Mouse (Mus musculus): Measurements from ENCODE around the gene Tiprl. TPM values are rescaled to one million over a fixed set of nuclear protein-coding genes. Genes with fewer than 3 reads are reported as not detected.

Gene Tiprl
- polyA plus RNA-seq, 1 experiment from 2014 or later = 108 TPM

DNA sequence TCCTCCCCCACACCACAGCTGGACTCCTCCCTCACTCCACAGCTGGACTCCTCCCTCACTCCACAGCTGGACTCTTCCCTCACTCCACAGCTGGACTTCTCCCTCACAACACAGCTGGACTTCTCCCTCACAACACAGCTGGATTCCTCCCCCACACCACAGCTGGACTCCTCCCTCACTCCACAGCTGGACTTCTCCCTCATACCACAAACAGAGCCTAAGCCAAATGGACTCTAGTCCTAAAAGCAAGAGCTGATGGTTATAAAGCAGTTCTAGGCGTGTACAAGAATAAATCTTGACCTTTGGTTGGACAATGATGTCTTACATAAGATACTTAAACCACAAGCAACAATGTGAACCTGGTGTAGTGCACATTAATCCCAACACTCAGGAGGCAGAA, 37.8 kb downstream of the Tiprl start:
- H3K4me3 ChIP-seq = no peak overlapping the region
- WGBS = 67% methylated on average over 1 of the region's 1 CpGs
- H3K27ac ChIP-seq = no peak overlapping the region
- peaks cover 4% of the 10 kb centered on the region; the same call in 1 of the 2 replicates for H3K27me3 ChIP-seq (replicated peaks)
- no peaks in the 10 kb centered on the region for H3K9me3 ChIP-seq
- H3K4me1 ChIP-seq = peaks cover 1% of the 10 kb centered on the region; the same call in 1 of the 2 replicates
- no peak for ATAC-seq (ENCODE audit: low FRiP score, low read depth)
- H3K4me2 ChIP-seq (replicated peaks) = no peak overlapping the region
- no peaks in the 10 kb centered on the region for H3K36me3 ChIP-seq
- H3K9ac ChIP-seq = no peak overlapping the region

- H3K4me3 ChIP-seq = no peak overlapping the region
- H3K9ac ChIP-seq = no peak overlapping the region
- peaks cover 4% of the 10 kb centered on the region; the same call in 1 of the 2 replicates for H3K4me1 ChIP-seq
- no peak for ATAC-seq (ENCODE audit: low FRiP score, low read depth)
- peaks cover 5% of the 10 kb centered on the region; the same call in 1 of the 2 replicates for H3K27me3 ChIP-seq (replicated peaks)
- no peaks in the 10 kb centered on the region for H3K9me3 ChIP-seq
- 84% methylated on average over 3 of the region's 3 CpGs for WGBS
- H3K27ac ChIP-seq = no peak overlapping the region
- no peaks in the 10 kb centered on the region for H3K36me3 ChIP-seq
- no peak overlapping the region for H3K4me2 ChIP-seq (replicated peaks)
Observed at GRCm38 (mm10) chr1:165197875-165198274, 38.9 kb downstream of the Tiprl start.

GRCm38 (mm10) chr1:165195396-165195960, 41.3 kb downstream of the Tiprl start:
- no peaks in the 10 kb centered on the region for H3K36me3 ChIP-seq
- no peak overlapping the region for H3K9ac ChIP-seq
- H3K4me2 ChIP-seq (replicated peaks) = no peak overlapping the region
- peaks cover 5% of the 10 kb centered on the region; the same call in 1 of the 2 replicates for H3K27me3 ChIP-seq (replicated peaks)
- no peak for ATAC-seq (ENCODE audit: low FRiP score, low read depth)
- 70% methylated on average over 3 of the region's 3 CpGs for WGBS
- peaks cover 4% of the 10 kb centered on the region; the same call in 1 of the 2 replicates for H3K4me1 ChIP-seq
- no peaks in the 10 kb centered on the region for H3K9me3 ChIP-seq
- H3K27ac ChIP-seq = no peak overlapping the region
- H3K4me3 ChIP-seq = no peak overlapping the region

- H3K27ac ChIP-seq = no peak overlapping the region
- no peak for ATAC-seq (ENCODE audit: low FRiP score, low read depth)
Observed at GRCm38 (mm10) chr1:165194662-165195013, 42.2 kb downstream of the Tiprl start.

GRCm38 (mm10) chr1:165193880-165194661, 42.7 kb downstream of the Tiprl start, which contains the start of gene Sft2d2:
TSS of gene Sft2d2 (minus strand) at chr1:165194438.
- peak within 1 kb of the TSS; percentile 60 for H3K9ac ChIP-seq
- no peaks in the 10 kb centered on the region for H3K36me3 ChIP-seq
- H3K4me1 ChIP-seq = peaks cover 4% of the 10 kb centered on the region; the same call in 1 of the 2 replicates
- H3K27me3 ChIP-seq (replicated peaks) = peaks cover 5% of the 10 kb centered on the region; the same call in 1 of the 2 replicates
- H3K4me2 ChIP-seq (replicated peaks) = peak within 1 kb of the TSS; percentile 98
- peak; percentile 90 for ATAC-seq (ENCODE audit: low FRiP score, low read depth)
- under 1% methylated on average over 69 of the region's 69 CpGs for WGBS
- H3K4me3 ChIP-seq = peak within 1 kb of the TSS; percentile 68
- no peak within 1 kb of the TSS for H3K27ac ChIP-seq
- no peaks in the 10 kb centered on the region for H3K9me3 ChIP-seq

More at GRCm38 (mm10) chr1:165194662-165195013, 42.2 kb downstream of the Tiprl start:
- peaks cover 5% of the 10 kb centered on the region; the same call in 1 of the 2 replicates for H3K27me3 ChIP-seq (replicated peaks)
- 19% methylated on average over 5 of the region's 5 CpGs for WGBS
- peaks cover 4% of the 10 kb centered on the region; the same call in 1 of the 2 replicates for H3K4me1 ChIP-seq
- no peaks in the 10 kb centered on the region for H3K9me3 ChIP-seq
- H3K9ac ChIP-seq = peak overlapping the region; percentile 60; the same call in 1 of the 2 replicates
- peak overlapping the region; percentile 68 for H3K4me3 ChIP-seq
- H3K4me2 ChIP-seq (replicated peaks) = peak overlapping the region; percentile 98
- no peaks in the 10 kb centered on the region for H3K36me3 ChIP-seq

DNA sequence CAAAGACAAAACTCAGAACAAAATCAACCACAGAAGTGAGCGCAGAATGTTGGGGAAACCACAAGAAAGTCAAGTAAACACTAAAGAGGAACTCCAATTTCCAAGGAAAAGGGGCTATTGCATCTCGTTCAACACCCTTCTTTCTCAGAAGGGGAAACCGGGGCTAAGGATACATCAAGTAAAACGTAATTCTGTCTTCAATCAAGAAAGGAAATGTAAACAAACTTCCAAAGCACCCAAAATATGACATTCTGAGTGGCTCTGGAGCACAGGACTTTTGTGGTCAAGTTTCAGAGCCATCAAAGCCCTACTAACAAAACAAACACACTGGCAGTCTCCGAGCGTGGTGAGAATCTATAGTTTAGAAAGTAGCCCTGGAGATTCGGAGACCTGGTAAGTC, 43.4 kb downstream of the Tiprl start:
- peaks cover 5% of the 10 kb centered on the region; the same call in 1 of the 2 replicates for H3K27me3 ChIP-seq (replicated peaks)
- H3K36me3 ChIP-seq = no peaks in the 10 kb centered on the region
- WGBS = 20% methylated on average over 7 of the region's 7 CpGs
- H3K4me2 ChIP-seq (replicated peaks) = peak overlapping the region; percentile 98
- H3K4me3 ChIP-seq = peak overlapping the region; percentile 68
- no peak overlapping the region for H3K9ac ChIP-seq
- H3K27ac ChIP-seq = no peak overlapping the region
- peaks cover 4% of the 10 kb centered on the region; the same call in 1 of the 2 replicates for H3K4me1 ChIP-seq
- ATAC-seq (ENCODE audit: low FRiP score, low read depth) = no peak
- no peaks in the 10 kb centered on the region for H3K9me3 ChIP-seq

- H3K9ac ChIP-seq = no peak overlapping the region
- peaks cover 5% of the 10 kb centered on the region; the same call in 1 of the 2 replicates for H3K27me3 ChIP-seq (replicated peaks)
- peaks cover 4% of the 10 kb centered on the region; the same call in 1 of the 2 replicates for H3K4me1 ChIP-seq
- H3K4me2 ChIP-seq (replicated peaks) = peak overlapping the region; percentile 98; the same call in 1 of the 2 replicates
- no peak for ATAC-seq (ENCODE audit: low FRiP score, low read depth)
- no peak overlapping the region for H3K27ac ChIP-seq
- no peak overlapping the region for H3K4me3 ChIP-seq
- H3K9me3 ChIP-seq = no peaks in the 10 kb centered on the region
- 80% methylated on average over 10 of the region's 10 CpGs for WGBS
- no peaks in the 10 kb centered on the region for H3K36me3 ChIP-seq
Observed at GRCm38 (mm10) chr1:165192714-165193264, 44.0 kb downstream of the Tiprl start.

- H3K4me3 ChIP-seq = no peak overlapping the region
- H3K27me3 ChIP-seq (replicated peaks) = peaks cover 5% of the 10 kb centered on the region; the same call in 1 of the 2 replicates
- 87% methylated on average over 4 of the region's 4 CpGs for WGBS
- no peaks in the 10 kb centered on the region for H3K36me3 ChIP-seq
- H3K9me3 ChIP-seq = no peaks in the 10 kb centered on the region
- no peak overlapping the region for H3K9ac ChIP-seq
- ATAC-seq (ENCODE audit: low FRiP score, low read depth) = no peak
- H3K27ac ChIP-seq = no peak overlapping the region
- no peak overlapping the region for H3K4me2 ChIP-seq (replicated peaks)
- H3K4me1 ChIP-seq = peaks cover 4% of the 10 kb centered on the region; the same call in 1 of the 2 replicates
Observed at GRCm38 (mm10) chr1:165192102-165192501, 44.7 kb downstream of the Tiprl start.

DNA sequence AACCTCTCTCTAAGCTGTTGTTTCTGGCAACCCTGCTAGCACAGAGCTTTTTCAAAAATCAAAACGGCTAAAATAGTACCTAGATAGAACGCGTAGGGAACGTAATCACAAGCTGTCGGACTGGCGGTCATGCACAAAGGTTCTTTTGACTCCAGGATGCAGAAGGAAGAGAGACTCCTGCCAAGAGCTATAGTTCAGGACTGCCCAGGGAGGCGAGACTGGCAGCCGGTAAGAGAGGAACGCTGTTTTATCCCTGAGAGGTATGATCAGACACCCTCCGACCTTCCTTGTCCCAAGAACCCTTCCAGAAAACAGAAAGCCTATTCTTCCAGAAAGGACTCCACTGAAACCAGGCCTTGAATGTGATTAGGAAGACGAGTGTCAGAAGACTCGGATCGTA, 45.2 kb downstream of the Tiprl start:
- ATAC-seq (ENCODE audit: low FRiP score, low read depth) = no peak
- no peak overlapping the region for H3K4me3 ChIP-seq
- no peaks in the 10 kb centered on the region for H3K9me3 ChIP-seq
- peaks cover 5% of the 10 kb centered on the region; the same call in 1 of the 2 replicates for H3K27me3 ChIP-seq (replicated peaks)
- H3K4me2 ChIP-seq (replicated peaks) = no peak overlapping the region
- H3K27ac ChIP-seq = no peak overlapping the region
- peaks cover 4% of the 10 kb centered on the region; the same call in 1 of the 2 replicates for H3K4me1 ChIP-seq
- whole genome bisulfite sequencing = 79% methylated on average over 13 of the region's 13 CpGs
- no peaks in the 10 kb centered on the region for H3K36me3 ChIP-seq
- no peak overlapping the region for H3K9ac ChIP-seq

GRCm38 (mm10) chr1:165190571-165191273, 46.1 kb downstream of the Tiprl start:
- Histone ChIP-seq H3K27me3 (replicated peaks) (peaks cover 5% of the 10 kb centered on the region; the same call in 1 of the 2 replicates), H3K9ac (no peak overlapping the region), H3K36me3 (no peaks in the 10 kb centered on the region), H3K4me1 (peaks cover 4% of the 10 kb centered on the region; the same call in 1 of the 2 replicates), H3K27ac (no peak overlapping the region), H3K4me2 (replicated peaks) (no peak overlapping the region), H3K4me3 (no peak overlapping the region), H3K9me3 (no peaks in the 10 kb centered on the region)
- no peak for ATAC-seq (ENCODE audit: low FRiP score, low read depth)
- 89% methylated on average over 10 of the region's 10 CpGs for WGBS

GRCm38 (mm10) chr1:165190068-165190467, 46.7 kb downstream of the Tiprl start:
- H3K9me3 ChIP-seq = no peaks in the 10 kb centered on the region
- peaks cover 5% of the 10 kb centered on the region; the same call in 1 of the 2 replicates for H3K27me3 ChIP-seq (replicated peaks)
- ATAC-seq (ENCODE audit: low FRiP score, low read depth) = no peak
- H3K4me3 ChIP-seq = no peak overlapping the region
- no peak overlapping the region for H3K27ac ChIP-seq
- peaks cover 4% of the 10 kb centered on the region; the same call in 1 of the 2 replicates for H3K4me1 ChIP-seq
- H3K36me3 ChIP-seq = no peaks in the 10 kb centered on the region
- H3K4me2 ChIP-seq (replicated peaks) = no peak overlapping the region
- H3K9ac ChIP-seq = no peak overlapping the region
- whole genome bisulfite sequencing = 73% methylated on average over 6 of the region's 6 CpGs

All from neural tube, embryonic 12.5 days (tissue).